In genomic region chr3:131491361-131491925, GRCm38 (mm10) we compare ENCODE assay signal across 9 mouse cellular contexts. TPM values are rescaled to one million over a fixed set of nuclear protein-coding genes. Genes with fewer than 3 reads are reported as not detected.
DNase-seq lines count a peak whose midpoint lies in the region; ATAC-seq lines count a peak whose summit lies in the region.
"Had no signal": no experiment of that assay in that cellular context is flagged by ENCODE, and none has a peak within 500 bp of the region (broad histone marks: within the 10 kb centered on the region; RNA-seq: fewer than 3 reads in every experiment).

Gene Sgms2, minus strand, starts transcription at chr3:131491411.

- H3K9ac ChIP-seq in heart, embryonic 11.5 days (ENCODE audit: low read depth, low read length): peak within 1 kb of the TSS; percentile 74; the same call in 1 of the 2 replicates
- H3K9ac ChIP-seq in hindbrain, embryonic 12.5 days: peak within 1 kb of the TSS; percentile 76
- H3K9ac ChIP-seq in midbrain, embryonic 12.5 days (replicated peaks): peak within 1 kb of the TSS; percentile 72

- no peak for DNase-seq in heart, postnatal 14 days
- DNase-seq in adipocyte (ENCODE audit: low spot score): peak; percentile 67
- DNase-seq in thymus, adult 18-20 months: no peak
- no peak for DNase-seq in frontal cortex, postnatal 14 days (ENCODE audit: low spot score in 2 of 2)

- no peaks in the 10 kb centered on the region for H3K36me3 ChIP-seq in heart, embryonic 11.5 days (ENCODE audit: control insufficient read depth, insufficient read depth, low read length)
- no peaks in the 10 kb centered on the region for H3K36me3 ChIP-seq in hindbrain, embryonic 12.5 days
- no peaks in the 10 kb centered on the region for H3K36me3 ChIP-seq in midbrain, embryonic 12.5 days

- intact Hi-C loops in heart, postnatal 14 days (cut with DNase I): no loop called here

- peak within 1 kb of the TSS; percentile 73 for H3K4me3 ChIP-seq in heart, embryonic 11.5 days (ENCODE audit: low read depth, low read length)
- H3K4me3 ChIP-seq in hindbrain, embryonic 12.5 days: peak within 1 kb of the TSS; percentile 75
- peak within 1 kb of the TSS; percentile 76 for H3K4me3 ChIP-seq in midbrain, embryonic 12.5 days

- peak within 1 kb of the TSS; percentile 96 for H3K4me2 ChIP-seq in heart, embryonic 11.5 days
- peak within 1 kb of the TSS; percentile 99 for H3K4me2 ChIP-seq in hindbrain, embryonic 12.5 days (replicated peaks)
- H3K4me2 ChIP-seq in midbrain, embryonic 12.5 days (replicated peaks): peak within 1 kb of the TSS; percentile 97

- no peak within 1 kb of the TSS for H3K27ac ChIP-seq in heart, embryonic 11.5 days (ENCODE audit: low read depth, low read length)
- no peak within 1 kb of the TSS for H3K27ac ChIP-seq in hindbrain, embryonic 12.5 days
- H3K27ac ChIP-seq in midbrain, embryonic 12.5 days (replicated peaks): no peak within 1 kb of the TSS

- WGBS in heart, embryonic 11.5 days (ENCODE audit: insufficient replicate concordance): 83% methylated on average over 2 of the region's 2 CpGs
- 93% methylated on average over 2 of the region's 2 CpGs for WGBS in hindbrain, embryonic 12.5 days
- 87% methylated on average over 2 of the region's 2 CpGs for WGBS in midbrain, embryonic 12.5 days

- no peak for ATAC-seq in heart, embryonic 11.5 days (replicated peaks; ENCODE audit: insufficient number of reproducible peaks, low FRiP score, low TSS enrichment)
- no peak for ATAC-seq in hindbrain, embryonic 12.5 days (ENCODE audit: low FRiP score)
- ATAC-seq in midbrain, embryonic 12.5 days (ENCODE audit: low FRiP score, low read depth): no peak
- ATAC-seq in frontal cortex, adult (ENCODE audit: low TSS enrichment): no peak

- no peaks in the 10 kb centered on the region for H3K9me3 ChIP-seq in heart, embryonic 11.5 days (replicated peaks; ENCODE audit: control insufficient read depth, low read length)
- H3K9me3 ChIP-seq in hindbrain, embryonic 12.5 days (replicated peaks): no peaks in the 10 kb centered on the region
- H3K9me3 ChIP-seq in midbrain, embryonic 12.5 days: no peaks in the 10 kb centered on the region

- peaks cover 32% of the 10 kb centered on the region for H3K27me3 ChIP-seq in heart, embryonic 11.5 days (ENCODE audit: control insufficient read depth, insufficient read depth, low read length)
- H3K27me3 ChIP-seq in hindbrain, embryonic 12.5 days: peaks cover 74% of the 10 kb centered on the region
- peaks cover 60% of the 10 kb centered on the region for H3K27me3 ChIP-seq in midbrain, embryonic 12.5 days
- H3K27me3 ChIP-seq: CH12.LX had no signal

- H3K4me1 ChIP-seq in heart, embryonic 11.5 days (ENCODE audit: control insufficient read depth, insufficient read depth, low read length): no peaks in the 10 kb centered on the region
- H3K4me1 ChIP-seq in hindbrain, embryonic 12.5 days: peaks cover 5% of the 10 kb centered on the region
- H3K4me1 ChIP-seq in midbrain, embryonic 12.5 days: peaks cover 6% of the 10 kb centered on the region

RNA-seq across cellular contexts. Expression of gene Sgms2, which starts in this region (rescaled TPM):
- polyA plus RNA-seq in heart, embryonic 11.5 days (2014; fragmentation: Nextera tagmentation; extraction: Ambion mirVana): 1.1 and 1.3 TPM in 2 replicates
- total RNA-seq in heart, postnatal 14 days (2021): 1 to 10 TPM; 2.0 to 2.7 TPM
- 1.9 and 3.6 TPM in 2 replicates for polyA plus RNA-seq in hindbrain, embryonic 12.5 days (2016; fragmentation: Nextera tagmentation; extraction: Ambion mirVana)
- polyA plus RNA-seq in midbrain, embryonic 12.5 days (2016; fragmentation: Nextera tagmentation; extraction: Ambion mirVana): 0.93 and 1.4 TPM in 2 replicates
- total RNA-seq: CH12.LX had no signal
